Mouse (Mus musculus): ENCODE measurements around the gene Hoxc10. TPM values are rescaled to one million over a fixed set of nuclear protein-coding genes. Genes with fewer than 3 reads are reported as not detected.

Gene Hoxc10
- polyA plus RNA-seq, 1 experiment from 2014 or later, result not detected

DNA sequence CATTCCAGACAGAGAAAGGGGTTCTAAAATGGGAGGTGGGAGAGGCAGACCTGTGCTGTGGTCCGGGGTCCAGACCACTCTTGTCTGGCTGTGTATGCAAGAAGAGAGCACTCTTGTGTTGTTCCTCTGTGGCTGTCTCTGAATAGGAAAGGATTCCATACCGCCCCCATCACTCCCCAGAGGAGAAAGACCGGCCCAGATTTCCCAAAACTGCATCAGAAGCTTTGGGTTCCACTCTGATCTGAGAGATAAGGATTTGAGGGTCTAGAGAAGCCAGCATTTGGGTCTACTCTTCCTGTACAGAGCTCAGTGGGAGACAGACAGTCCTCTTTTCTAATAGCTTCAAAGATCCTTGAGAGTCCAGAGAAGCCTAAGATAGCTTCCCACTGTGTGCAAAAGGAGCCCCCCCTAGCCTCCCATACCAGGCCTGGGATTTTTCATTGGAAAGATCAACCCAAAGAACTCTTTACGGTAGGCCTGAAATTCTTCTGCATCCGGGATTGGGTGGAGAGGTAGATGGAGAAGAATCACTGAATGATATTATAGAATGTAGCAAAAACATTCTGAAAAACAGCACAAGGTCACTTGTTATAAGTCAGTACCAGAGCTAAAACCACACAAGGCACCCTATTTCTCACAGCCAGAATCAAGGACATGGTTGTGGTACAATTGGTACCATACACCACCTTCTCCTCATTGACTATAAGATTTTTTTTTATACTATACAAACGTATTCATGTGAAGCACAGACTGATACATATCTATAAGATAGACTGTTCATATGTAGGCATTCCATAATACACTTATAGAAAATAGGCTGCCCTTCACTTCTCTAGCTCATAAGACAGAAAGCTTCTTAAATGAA is 43.7 kb upstream of the Hoxc10 start:
- Histone ChIP-seq H3K27ac (replicated peaks; ENCODE audit: low read depth, low read length) (no peak overlapping the region), H3K4me3 (ENCODE audit: low read depth, low read length) (no peak overlapping the region), H3K4me1 (ENCODE audit: control insufficient read depth, insufficient read depth, low read length) (no peaks in the 10 kb centered on the region), H3K9me3 (ENCODE audit: control insufficient read depth, low read length) (no peaks in the 10 kb centered on the region), H3K9ac (ENCODE audit: low read depth, low read length) (no peak overlapping the region), H3K27me3 (replicated peaks; ENCODE audit: control insufficient read depth, insufficient read depth, low read length) (peaks cover 100% of the 10 kb centered on the region), H3K36me3 (ENCODE audit: control insufficient read depth, insufficient read depth, low read length) (no peaks in the 10 kb centered on the region), H3K4me2 (ENCODE audit: low read depth, low read length) (no peak overlapping the region)
- WGBS, result 12% methylated on average over 6 of the region's 6 CpGs
- ATAC-seq (ENCODE audit: low read depth) (no peak), DNase-seq (ENCODE audit: low spot score) (no peak)

DNA sequence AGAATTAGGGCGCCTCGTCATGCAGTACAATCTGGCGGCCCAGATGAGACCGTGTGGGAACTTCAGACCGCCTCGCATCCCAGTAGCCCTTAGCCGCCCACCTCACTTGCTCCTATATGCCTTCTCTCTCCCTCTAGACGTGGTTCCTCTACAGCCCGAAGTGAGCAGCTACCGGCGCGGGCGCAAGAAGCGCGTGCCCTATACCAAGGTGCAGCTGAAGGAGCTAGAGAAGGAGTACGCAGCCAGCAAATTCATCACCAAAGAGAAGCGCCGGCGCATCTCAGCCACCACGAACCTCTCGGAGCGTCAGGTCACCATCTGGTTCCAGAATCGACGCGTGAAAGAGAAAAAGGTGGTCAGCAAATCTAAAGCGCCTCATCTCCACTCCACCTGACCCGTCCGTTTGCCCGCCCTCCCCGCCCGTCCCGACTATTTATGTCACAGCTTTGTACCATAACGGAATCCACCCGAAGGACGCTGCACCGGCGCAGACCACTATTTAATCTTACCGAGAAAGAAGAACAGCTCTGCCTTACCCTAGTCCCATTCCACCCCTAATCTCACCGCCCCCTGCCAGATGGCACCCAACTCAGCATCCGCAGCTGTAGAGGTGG is 39.5 kb upstream of the Hoxc10 start:
- WGBS, result 3% methylated on average over 37 of the region's 40 CpGs
- Histone ChIP-seq H3K4me2 (ENCODE audit: low read depth, low read length) (no peak overlapping the region), H3K27me3 (replicated peaks; ENCODE audit: control insufficient read depth, insufficient read depth, low read length) (peaks cover 100% of the 10 kb centered on the region), H3K4me3 (ENCODE audit: low read depth, low read length) (no peak overlapping the region), H3K4me1 (ENCODE audit: control insufficient read depth, insufficient read depth, low read length) (no peaks in the 10 kb centered on the region), H3K9me3 (ENCODE audit: control insufficient read depth, low read length) (no peaks in the 10 kb centered on the region), H3K27ac (replicated peaks; ENCODE audit: low read depth, low read length) (no peak overlapping the region), H3K36me3 (ENCODE audit: control insufficient read depth, insufficient read depth, low read length) (no peaks in the 10 kb centered on the region), H3K9ac (ENCODE audit: low read depth, low read length) (no peak overlapping the region)
- DNase-seq (ENCODE audit: low spot score), result no peak
- ATAC-seq (ENCODE audit: low read depth), result no peak

GRCm38 (mm10) chr15:102931706-102932358 is 34.8 kb upstream of the Hoxc10 start:
- Histone ChIP-seq H3K27me3 (replicated peaks; ENCODE audit: control insufficient read depth, insufficient read depth, low read length) (peaks cover 100% of the 10 kb centered on the region), H3K4me1 (ENCODE audit: control insufficient read depth, insufficient read depth, low read length) (no peaks in the 10 kb centered on the region), H3K9me3 (ENCODE audit: control insufficient read depth, low read length) (no peaks in the 10 kb centered on the region), H3K4me2 (ENCODE audit: low read depth, low read length) (no peak overlapping the region), H3K27ac (replicated peaks; ENCODE audit: low read depth, low read length) (no peak overlapping the region), H3K4me3 (ENCODE audit: low read depth, low read length) (no peak overlapping the region), H3K36me3 (ENCODE audit: control insufficient read depth, insufficient read depth, low read length) (no peaks in the 10 kb centered on the region), H3K9ac (ENCODE audit: low read depth, low read length) (no peak overlapping the region)
- 2% methylated on average over 23 of the region's 23 CpGs for WGBS
- DNase-seq (ENCODE audit: low spot score) (no peak), ATAC-seq (ENCODE audit: low read depth) (no peak)

- no peak for DNase-seq (ENCODE audit: low spot score)
- WGBS, result 2% methylated on average over 12 of the region's 12 CpGs
- no peak overlapping the region for H3K4me2 ChIP-seq (ENCODE audit: low read depth, low read length)
- H3K9me3 ChIP-seq (ENCODE audit: control insufficient read depth, low read length), result no peaks in the 10 kb centered on the region
- no peak for ATAC-seq (ENCODE audit: low read depth)
- H3K36me3 ChIP-seq (ENCODE audit: control insufficient read depth, insufficient read depth, low read length), result no peaks in the 10 kb centered on the region
- peaks cover 100% of the 10 kb centered on the region for H3K27me3 ChIP-seq (replicated peaks; ENCODE audit: control insufficient read depth, insufficient read depth, low read length)
- no peak overlapping the region for H3K9ac ChIP-seq (ENCODE audit: low read depth, low read length)
- H3K4me3 ChIP-seq (ENCODE audit: low read depth, low read length), result no peak overlapping the region
- H3K4me1 ChIP-seq (ENCODE audit: control insufficient read depth, insufficient read depth, low read length), result no peaks in the 10 kb centered on the region
- H3K27ac ChIP-seq (replicated peaks; ENCODE audit: low read depth, low read length), result no peak overlapping the region
Observed at GRCm38 (mm10) chr15:102934438-102934837, 32.2 kb upstream of the Hoxc10 start.

GRCm38 (mm10) chr15:102934897-102935296 is 31.7 kb upstream of the Hoxc10 start:
- WGBS, result under 1% methylated on average over 26 of the region's 27 CpGs
- no peak overlapping the region; the same call in 1 of the 2 replicates for H3K4me3 ChIP-seq (ENCODE audit: low read depth, low read length)

GRCm38 (mm10) chr15:102936279-102936972 is 30.2 kb upstream of the Hoxc10 start, which contains the start of gene Hoxc12:
Gene Hoxc12, plus strand, starts transcription at chr15:102936757.
- no peak within 1 kb of the TSS for H3K9ac ChIP-seq (ENCODE audit: low read depth, low read length)

More at GRCm38 (mm10) chr15:102934897-102935296, 31.7 kb upstream of the Hoxc10 start:
- ATAC-seq (ENCODE audit: low read depth) (no peak), DNase-seq (ENCODE audit: low spot score) (peak; percentile 14)
- Histone ChIP-seq H3K27me3 (replicated peaks; ENCODE audit: control insufficient read depth, insufficient read depth, low read length) (peaks cover 100% of the 10 kb centered on the region), H3K9ac (ENCODE audit: low read depth, low read length) (no peak overlapping the region), H3K4me2 (ENCODE audit: low read depth, low read length) (peak overlapping the region; percentile 29; the same call in 1 of the 2 replicates), H3K36me3 (ENCODE audit: control insufficient read depth, insufficient read depth, low read length) (no peaks in the 10 kb centered on the region), H3K4me1 (ENCODE audit: control insufficient read depth, insufficient read depth, low read length) (no peaks in the 10 kb centered on the region), H3K27ac (replicated peaks; ENCODE audit: low read depth, low read length) (no peak overlapping the region), H3K9me3 (ENCODE audit: control insufficient read depth, low read length) (no peaks in the 10 kb centered on the region)

GRCm38 (mm10) chr15:102937036-102937666 is 29.4 kb upstream of the Hoxc10 start:
- Histone ChIP-seq H3K27me3 (replicated peaks; ENCODE audit: control insufficient read depth, insufficient read depth, low read length) (peaks cover 100% of the 10 kb centered on the region), H3K27ac (replicated peaks; ENCODE audit: low read depth, low read length) (no peak overlapping the region), H3K9me3 (ENCODE audit: control insufficient read depth, low read length) (no peaks in the 10 kb centered on the region), H3K4me3 (ENCODE audit: low read depth, low read length) (no peak overlapping the region), H3K4me1 (ENCODE audit: control insufficient read depth, insufficient read depth, low read length) (no peaks in the 10 kb centered on the region), H3K4me2 (ENCODE audit: low read depth, low read length) (no peak overlapping the region), H3K9ac (ENCODE audit: low read depth, low read length) (no peak overlapping the region), H3K36me3 (ENCODE audit: control insufficient read depth, insufficient read depth, low read length) (no peaks in the 10 kb centered on the region)
- ATAC-seq (ENCODE audit: low read depth) (no peak), DNase-seq (ENCODE audit: low spot score) (no peak)
- WGBS, result 1% methylated on average over 35 of the region's 50 CpGs

More at GRCm38 (mm10) chr15:102936279-102936972, 30.2 kb upstream of the Hoxc10 start, which contains the start of gene Hoxc12:
- Histone ChIP-seq H3K4me2 (ENCODE audit: low read depth, low read length) (no peak within 1 kb of the TSS), H3K4me3 (ENCODE audit: low read depth, low read length) (no peak within 1 kb of the TSS), H3K9me3 (ENCODE audit: control insufficient read depth, low read length) (no peaks in the 10 kb centered on the region), H3K36me3 (ENCODE audit: control insufficient read depth, insufficient read depth, low read length) (no peaks in the 10 kb centered on the region), H3K4me1 (ENCODE audit: control insufficient read depth, insufficient read depth, low read length) (no peaks in the 10 kb centered on the region), H3K27ac (replicated peaks; ENCODE audit: low read depth, low read length) (no peak within 1 kb of the TSS), H3K27me3 (replicated peaks; ENCODE audit: control insufficient read depth, insufficient read depth, low read length) (peaks cover 100% of the 10 kb centered on the region)
- ATAC-seq (ENCODE audit: low read depth) (no peak), DNase-seq (ENCODE audit: low spot score) (no peak)
- under 1% methylated on average over 26 of the region's 31 CpGs for whole genome bisulfite sequencing

Data from embryonic facial prominence, embryonic 14.5 days (tissue).